Mouse (Mus musculus) hindbrain, embryonic 10.5 days (tissue): ENCODE data around the gene Srsf12. TPM values are rescaled to one million over a fixed set of nuclear protein-coding genes. Genes with fewer than 3 reads are reported as not detected.

Experiments used
- DNase-seq: peaks from one replicate; pipeline ENCODE4 v3.0.0-alpha.2; 2017; ENCODE audit warnings: low spot score
- H3K27ac ChIP-seq: fragments of 300-500 bp; sonication (generic); 2 replicates; pipeline ENCODE4 v1.5.1; 2016; ENCODE audit warnings: mild to moderate bottlenecking, moderate library complexity
- H3K27me3 ChIP-seq: fragments of 300-500 bp; sonication (generic); 2 replicates; pipeline ENCODE4 v1.6.1; 2016; ENCODE audit warnings: mild to moderate bottlenecking; ENCODE audit not compliant: poor library complexity, insufficient read depth, severe bottlenecking
- H3K36me3 ChIP-seq: fragments of 300-500 bp; sonication (generic); 2 replicates; pipeline ENCODE4 v1.6.1; 2016; ENCODE audit warnings: mild to moderate bottlenecking, moderate library complexity
- H3K4me1 ChIP-seq: fragments of 300-500 bp; sonication (generic); replicated peaks from 2 replicates; pipeline ENCODE4 v1.6.1; 2016; ENCODE audit warnings: mild to moderate bottlenecking
- H3K4me3 ChIP-seq: fragments of 300-500 bp; sonication (generic); 2 replicates; pipeline ENCODE4 v1.5.1; 2016; ENCODE audit warnings: mild to moderate bottlenecking, moderate library complexity
- H3K9me3 ChIP-seq: fragments of 300-500 bp; sonication (generic); 2 replicates; pipeline ENCODE4 v1.6.1; 2016; ENCODE audit warnings: mild to moderate bottlenecking, moderate library complexity
- WGBS: fragments of 180-500 bp; shearing (Covaris S2); methylation state at CpG from one replicate; pipeline ENCODE4 v1.1.7; 2016; 5-methylcytosine and 5-hydroxymethylcytosine counted together
- polyA plus RNA-seq: library from polyadenylated mRNA; unstranded; fragments of >200 nt; fragmentation: Nextera tagmentation; extraction: Ambion mirVana; gene quantifications from 2 replicates; pipeline ENCODE4 v1.2.1, GENCODE M21; 2016

The Srsf12 gene
- polyA plus RNA-seq, 1 experiment from 2014 or later = 7.1 TPM

DNA sequence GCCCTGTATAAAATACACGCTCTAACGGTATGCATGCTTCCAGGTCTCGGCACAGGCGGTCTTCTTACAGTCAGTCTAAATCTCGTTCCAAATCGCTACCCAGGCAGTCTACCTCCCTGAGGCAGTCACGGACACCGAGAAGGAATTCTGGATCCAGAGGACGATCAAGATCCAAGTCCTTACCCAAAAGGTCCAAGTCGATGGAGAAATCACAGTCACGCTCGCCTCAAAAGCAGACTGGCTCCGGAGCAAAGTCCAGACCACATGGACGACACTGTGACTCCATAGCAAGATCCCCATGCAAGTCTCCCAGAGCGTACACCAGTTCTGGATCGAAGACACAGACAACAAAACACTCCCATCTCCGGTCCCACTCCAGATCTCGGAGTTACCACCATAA, 22.1 kb downstream of the Srsf12 start:
- no peak overlapping the region for H3K27ac ChIP-seq
- no peak for DNase-seq
- H3K36me3 ChIP-seq = no peaks in the 10 kb centered on the region
- WGBS = 91% methylated on average over 18 of the region's 18 CpGs
- no peak overlapping the region for H3K4me3 ChIP-seq
- H3K27me3 ChIP-seq = no peaks in the 10 kb centered on the region
- no peaks in the 10 kb centered on the region for H3K9me3 ChIP-seq
- H3K4me1 ChIP-seq = no peaks in the 10 kb centered on the region

DNA sequence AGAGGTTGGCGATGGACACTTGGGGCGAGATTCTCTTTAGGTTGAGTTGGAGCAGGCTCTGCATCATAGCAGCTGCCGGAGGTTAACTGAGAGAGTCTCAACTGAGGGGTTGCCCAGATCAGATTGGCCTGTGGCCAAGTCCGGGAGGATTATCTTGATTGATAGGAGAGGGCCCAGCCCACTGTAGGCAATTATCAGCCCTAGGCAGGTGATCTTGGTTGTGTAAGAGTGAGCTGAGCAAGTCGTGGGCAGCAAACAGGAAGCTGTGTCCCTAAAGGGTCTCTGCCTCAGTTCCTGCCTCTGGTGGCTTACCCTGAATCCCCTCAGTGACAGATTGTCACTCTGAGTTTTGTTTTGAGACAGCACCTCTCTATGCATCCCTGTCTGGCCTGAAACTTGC, 33.7 kb downstream of the Srsf12 start:
- H3K4me1 ChIP-seq = peaks cover 12% of the 10 kb centered on the region
- H3K4me3 ChIP-seq = no peak overlapping the region
- WGBS = 84% methylated on average over 5 of the region's 5 CpGs
- H3K9me3 ChIP-seq = no peaks in the 10 kb centered on the region
- no peak for DNase-seq
- H3K36me3 ChIP-seq = peaks cover 43% of the 10 kb centered on the region
- no peaks in the 10 kb centered on the region for H3K27me3 ChIP-seq
- H3K27ac ChIP-seq = no peak overlapping the region

GRCm38 (mm10) chr4:33243016-33243758, 34.4 kb downstream of the Srsf12 start:
- Histone ChIP-seq H3K27me3 (no peaks in the 10 kb centered on the region), H3K9me3 (no peaks in the 10 kb centered on the region), H3K4me1 (peaks cover 12% of the 10 kb centered on the region), H3K27ac (no peak overlapping the region), H3K36me3 (peaks cover 43% of the 10 kb centered on the region), H3K4me3 (no peak overlapping the region)
- DNase-seq = no peak
- WGBS = 87% methylated on average over 12 of the region's 12 CpGs

GRCm38 (mm10) chr4:33243921-33244320, 35.1 kb downstream of the Srsf12 start:
- H3K4me1 ChIP-seq = peaks cover 13% of the 10 kb centered on the region
- H3K4me3 ChIP-seq = no peak overlapping the region
- H3K27ac ChIP-seq = no peak overlapping the region
- no peak for DNase-seq
- 94% methylated on average over 4 of the region's 4 CpGs for WGBS
- H3K27me3 ChIP-seq = no peaks in the 10 kb centered on the region
- H3K9me3 ChIP-seq = no peaks in the 10 kb centered on the region
- H3K36me3 ChIP-seq = peaks cover 43% of the 10 kb centered on the region

DNA sequence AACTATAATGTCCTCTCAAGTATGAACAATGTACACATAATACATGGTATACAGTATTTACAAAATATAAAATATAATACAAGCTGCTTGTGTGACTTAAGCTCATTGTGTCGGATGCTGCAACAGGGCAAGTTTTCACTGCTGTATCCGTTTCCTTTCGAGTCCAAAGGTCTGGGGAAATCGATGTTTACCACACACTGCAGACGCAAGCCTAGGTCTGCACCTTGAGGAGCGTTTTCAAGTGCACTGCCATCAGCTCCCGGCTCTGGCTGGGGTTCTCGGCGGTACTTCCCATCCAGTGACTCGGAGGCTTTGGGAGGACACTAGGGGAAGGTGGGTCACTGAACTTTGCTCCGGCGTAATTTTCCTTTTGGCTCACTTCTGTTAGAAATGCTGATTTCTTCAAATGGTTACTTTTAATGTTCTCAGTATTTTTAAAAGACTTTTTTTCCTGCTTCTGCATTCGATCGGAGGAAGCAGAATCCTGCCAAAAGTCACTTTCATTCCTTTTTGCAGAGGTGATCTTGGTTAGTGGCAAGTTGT, 37.1 kb downstream of the Srsf12 start:
- peaks cover 23% of the 10 kb centered on the region for H3K4me1 ChIP-seq
- WGBS = 94% methylated on average over 14 of the region's 14 CpGs
- DNase-seq = no peak
- H3K27me3 ChIP-seq = no peaks in the 10 kb centered on the region
- H3K36me3 ChIP-seq = peaks cover 43% of the 10 kb centered on the region
- H3K27ac ChIP-seq = no peak overlapping the region
- H3K4me3 ChIP-seq = peak overlapping the region; percentile 99; the same call in 1 of the 2 replicates
- no peaks in the 10 kb centered on the region for H3K9me3 ChIP-seq

- Histone ChIP-seq H3K36me3 (peaks cover 37% of the 10 kb centered on the region), H3K9me3 (no peaks in the 10 kb centered on the region), H3K4me1 (peaks cover 23% of the 10 kb centered on the region), H3K27ac (peak overlapping the region; percentile 100), H3K27me3 (no peaks in the 10 kb centered on the region), H3K4me3 (peak overlapping the region; percentile 99)
- DNase-seq = peak; percentile 96
- under 1% methylated on average over 60 of the region's 60 CpGs for WGBS
Observed at GRCm38 (mm10) chr4:33247479-33248053, 38.8 kb downstream of the Srsf12 start.

- Histone ChIP-seq H3K9me3 (no peaks in the 10 kb centered on the region), H3K4me3 (peak overlapping the region; percentile 99), H3K27ac (peak overlapping the region; percentile 100), H3K36me3 (peaks cover 30% of the 10 kb centered on the region), H3K4me1 (peaks cover 23% of the 10 kb centered on the region), H3K27me3 (no peaks in the 10 kb centered on the region)
- DNase-seq = peak; percentile 99
- WGBS = under 1% methylated on average over 85 of the region's 88 CpGs
Observed at GRCm38 (mm10) chr4:33248062-33248889, 39.5 kb downstream of the Srsf12 start.

GRCm38 (mm10) chr4:33248915-33249314, 40.1 kb downstream of the Srsf12 start:
- peak overlapping the region; percentile 99 for H3K4me3 ChIP-seq
- peaks cover 23% of the 10 kb centered on the region for H3K4me1 ChIP-seq
- H3K9me3 ChIP-seq = no peaks in the 10 kb centered on the region
- whole genome bisulfite sequencing = 3% methylated on average over 4 of the region's 4 CpGs
- H3K27me3 ChIP-seq = no peaks in the 10 kb centered on the region
- peak overlapping the region; percentile 100 for H3K27ac ChIP-seq
- peaks cover 23% of the 10 kb centered on the region for H3K36me3 ChIP-seq
- DNase-seq = no peak

DNA sequence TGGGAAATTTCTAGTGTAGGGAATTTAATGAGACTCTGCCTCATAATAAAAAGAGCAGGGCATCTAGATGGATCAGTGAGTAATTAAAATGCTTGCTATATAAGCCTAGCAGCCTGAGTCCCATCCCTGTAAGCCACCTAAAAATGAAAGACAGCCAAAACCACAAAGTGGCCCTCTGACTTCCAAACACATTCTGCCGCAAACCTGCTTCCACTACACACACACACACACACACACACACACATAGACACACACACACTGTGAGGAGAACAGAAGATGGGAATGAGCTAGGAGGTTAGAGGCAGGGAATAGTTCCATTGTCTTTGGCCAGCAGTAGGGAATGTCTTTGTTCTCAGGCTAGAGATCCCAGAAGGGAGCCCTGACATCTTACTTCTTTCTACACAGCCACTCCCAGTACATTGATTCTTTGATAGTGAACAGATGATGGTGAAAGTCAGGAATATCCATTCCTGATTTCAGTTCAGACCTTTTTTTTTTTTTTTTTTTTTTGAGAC, 41.0 kb downstream of the Srsf12 start:
- Histone ChIP-seq H3K27ac (peak overlapping the region; percentile 100), H3K27me3 (no peaks in the 10 kb centered on the region), H3K4me1 (peaks cover 23% of the 10 kb centered on the region), H3K4me3 (no peak overlapping the region), H3K36me3 (peaks cover 15% of the 10 kb centered on the region), H3K9me3 (no peaks in the 10 kb centered on the region)
- peak; percentile 8 for DNase-seq
- 57% methylated on average over 1 of the region's 1 CpGs for WGBS

GRCm38 (mm10) chr4:33250867-33251266, 42.1 kb downstream of the Srsf12 start:
- no peaks in the 10 kb centered on the region for H3K27me3 ChIP-seq
- H3K4me1 ChIP-seq = peaks cover 22% of the 10 kb centered on the region
- H3K36me3 ChIP-seq = peaks cover 4% of the 10 kb centered on the region
- no peak overlapping the region for H3K4me3 ChIP-seq
- whole genome bisulfite sequencing = 89% methylated on average over 2 of the region's 2 CpGs
- no peak for DNase-seq
- no peak overlapping the region for H3K27ac ChIP-seq
- no peaks in the 10 kb centered on the region for H3K9me3 ChIP-seq

DNA sequence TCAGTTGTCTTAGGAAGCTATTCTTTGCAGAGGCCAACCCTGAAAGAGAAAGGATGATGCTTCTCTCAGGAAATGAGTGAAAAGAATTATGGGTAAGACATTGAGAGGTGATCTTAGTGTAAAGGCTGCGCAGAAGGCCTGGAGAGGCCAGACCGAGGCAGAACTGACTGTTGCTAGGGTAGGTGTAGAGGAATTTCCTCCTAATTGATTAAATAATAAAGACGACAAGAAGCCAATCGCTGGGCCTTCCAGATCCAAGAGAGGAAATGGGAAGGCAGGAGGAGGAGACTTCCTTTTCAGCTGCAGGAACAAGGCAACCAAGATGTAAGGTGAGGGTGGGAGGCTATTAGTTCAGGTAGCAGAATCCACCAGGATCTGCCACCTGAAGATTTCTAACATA, 45.9 kb downstream of the Srsf12 start:
- H3K36me3 ChIP-seq = no peaks in the 10 kb centered on the region
- H3K27ac ChIP-seq = no peak overlapping the region
- no peak for DNase-seq
- H3K27me3 ChIP-seq = no peaks in the 10 kb centered on the region
- 52% methylated on average over 4 of the region's 4 CpGs for WGBS
- H3K4me1 ChIP-seq = peaks cover 8% of the 10 kb centered on the region
- no peaks in the 10 kb centered on the region for H3K9me3 ChIP-seq
- H3K4me3 ChIP-seq = no peak overlapping the region

DNA sequence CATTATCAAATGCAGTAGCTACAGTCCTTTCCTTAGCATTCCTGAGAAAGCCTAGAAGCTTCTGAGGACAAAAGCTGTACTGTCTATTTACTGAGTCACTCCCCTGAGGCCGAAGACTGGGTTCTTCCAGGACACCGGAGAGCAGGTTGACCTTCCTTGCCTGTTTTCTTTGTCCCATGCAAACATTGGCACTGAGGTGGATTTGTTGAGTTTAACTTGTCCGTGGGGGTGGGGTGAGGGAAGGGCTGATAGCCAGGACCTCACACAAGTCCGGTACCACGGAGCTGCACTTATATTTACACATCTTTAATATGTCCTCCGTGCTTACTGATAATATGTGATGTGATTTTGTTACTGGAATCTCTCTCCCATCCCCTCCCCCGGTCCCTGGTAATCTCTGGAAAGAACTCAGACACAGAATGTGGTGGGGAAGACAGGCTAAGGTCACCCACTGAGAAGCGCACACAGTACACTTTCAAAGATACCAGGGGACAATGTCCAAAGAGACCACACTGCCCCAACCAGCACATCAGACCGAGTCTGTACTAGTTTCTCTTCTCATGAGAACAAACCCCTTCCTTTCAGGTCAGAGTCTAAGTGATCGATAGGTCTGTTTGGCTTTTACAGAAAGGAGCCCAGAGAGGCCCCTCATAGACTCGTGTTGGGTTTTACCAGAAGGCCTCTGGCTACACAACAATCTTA, 48.6 kb downstream of the Srsf12 start:
- Histone ChIP-seq H3K27me3 (no peaks in the 10 kb centered on the region), H3K4me1 (0 out of 2 replicates have a peak, but pooled peaks cover 5% of the 10 kb centered on the region), H3K9me3 (no peaks in the 10 kb centered on the region), H3K27ac (no peak overlapping the region), H3K4me3 (no peak overlapping the region), H3K36me3 (no peaks in the 10 kb centered on the region)
- WGBS = 77% methylated on average over 11 of the region's 11 CpGs
- DNase-seq = no peak
